Mouse (Mus musculus): Measurements from ENCODE around the gene Klhl29. TPM values are rescaled to one million over a fixed set of nuclear protein-coding genes. Genes with fewer than 3 reads are reported as not detected.

The Klhl29 gene
- 1.3 and 1.5 TPM in 2 replicates for polyA plus RNA-seq (2015; fragmentation: Nextera tagmentation; extraction: Ambion mirVana)

DNA sequence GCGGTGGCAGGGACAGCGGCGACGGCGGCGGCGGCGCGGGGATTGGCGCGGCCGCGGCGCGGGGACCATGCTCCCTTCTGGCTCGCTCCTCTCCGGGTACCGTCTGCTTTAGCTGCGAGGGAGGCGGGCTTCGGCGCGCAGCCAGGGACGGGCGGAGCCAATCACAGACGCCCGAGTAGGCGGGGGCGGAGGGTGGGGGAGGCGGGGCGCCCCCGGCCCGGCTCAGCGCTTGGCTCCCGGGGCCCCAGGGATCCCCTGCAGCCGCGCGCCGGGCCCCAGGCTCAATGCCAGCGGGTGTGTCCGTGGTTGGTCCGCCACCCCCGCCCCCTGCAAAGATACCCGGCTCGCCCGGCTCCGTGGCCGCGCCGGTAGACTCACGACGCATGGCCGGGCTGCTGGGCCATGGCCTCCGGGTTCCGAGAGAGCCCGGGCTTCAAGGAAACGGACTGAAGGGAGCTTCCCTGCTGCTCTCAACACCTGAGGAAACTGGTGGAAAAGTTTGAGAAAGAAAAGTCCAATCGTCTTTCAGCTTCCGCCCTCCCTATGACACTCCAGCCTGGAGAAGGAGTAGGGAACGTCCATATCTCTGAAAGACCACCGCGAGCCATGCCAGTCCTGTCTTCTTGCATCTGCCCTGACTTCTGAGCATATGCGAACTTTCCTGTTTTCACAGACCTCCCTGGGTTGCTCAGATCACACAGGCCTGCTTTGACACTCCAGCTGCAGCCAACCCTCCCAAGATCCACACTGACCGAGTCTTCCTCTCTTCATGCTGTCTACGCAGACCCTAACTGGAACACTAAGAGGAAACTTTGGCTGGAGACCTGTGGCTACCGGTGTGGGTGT is at the start of gene Klhl29:
Gene Klhl29 (minus strand): TSS at position 67 of the 846 bp plus-strand sequence.

Data from urinary bladder, postnatal 0 days (tissue).